Mouse (Mus musculus) T-helper 1 cell (primary cell): ENCODE results near the gene Focad.

Experiments used
- in situ Hi-C: fragments of 300-600 bp; cut with MboI, MseI; formaldehyde crosslinking; loops from one replicate; pipeline ENCODE4 v1.15.1; 2025; ENCODE audit warnings: high pct_unique_total_duplicates

Focad gene

DNA sequence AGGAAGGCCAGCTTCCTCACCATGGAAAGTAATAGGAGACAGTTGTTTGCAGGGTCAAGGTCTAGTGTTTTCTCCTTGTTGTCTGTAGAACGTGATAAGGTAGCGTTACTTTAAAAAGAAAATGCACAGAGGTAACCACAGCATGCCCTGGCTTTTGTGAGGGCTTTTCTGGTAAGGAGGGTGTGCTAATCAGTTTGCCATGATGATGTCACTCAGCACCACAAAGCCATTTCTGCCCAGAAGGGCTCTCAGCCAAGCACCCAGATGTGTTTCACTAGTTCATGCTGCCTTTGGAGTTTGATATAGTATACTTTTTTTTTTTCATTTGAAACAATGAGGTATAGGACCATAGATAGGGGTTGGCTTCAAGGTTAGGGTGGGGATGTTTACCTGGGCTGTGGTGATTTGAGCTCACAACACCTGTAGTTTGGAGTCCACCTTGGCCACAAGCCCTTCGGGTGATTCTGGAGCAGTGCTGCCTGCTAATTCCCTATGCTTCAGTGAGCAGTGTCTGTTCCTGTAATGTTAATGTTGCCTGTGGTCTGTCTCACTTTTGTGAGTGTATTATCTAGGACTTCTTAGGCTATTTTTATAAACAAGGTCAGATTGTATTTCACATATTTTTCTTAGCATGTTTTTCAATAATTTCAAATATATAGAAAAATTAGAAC lies 61.2 kb downstream of the Focad start:
- in situ Hi-C loops, result no loop called here

GRCm38 (mm10) chr4:88156961-88157360 lies 62.5 kb downstream of the Focad start:
- in situ Hi-C loops, result no loop called here

DNA sequence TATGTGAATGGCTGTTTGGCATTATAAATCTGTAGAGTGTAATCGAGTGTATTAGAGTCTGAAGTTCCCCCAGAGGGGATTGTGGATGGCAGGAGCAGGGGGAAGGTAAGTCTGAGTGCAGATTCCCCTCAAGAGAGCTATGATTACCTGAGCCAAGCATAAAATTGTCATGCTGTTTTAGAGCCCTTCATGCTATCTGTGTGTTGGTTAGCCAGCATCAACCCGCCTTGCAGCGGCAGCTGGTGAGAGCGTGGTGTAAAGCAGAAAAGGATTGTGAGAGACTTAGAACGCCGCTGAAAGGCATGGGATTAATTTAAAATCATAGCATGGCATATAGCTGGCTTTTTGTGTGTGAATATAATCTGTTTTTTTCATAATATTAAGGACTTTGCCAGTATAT lies 63.2 kb downstream of the Focad start:
- in situ Hi-C loops, result no loop called here

DNA sequence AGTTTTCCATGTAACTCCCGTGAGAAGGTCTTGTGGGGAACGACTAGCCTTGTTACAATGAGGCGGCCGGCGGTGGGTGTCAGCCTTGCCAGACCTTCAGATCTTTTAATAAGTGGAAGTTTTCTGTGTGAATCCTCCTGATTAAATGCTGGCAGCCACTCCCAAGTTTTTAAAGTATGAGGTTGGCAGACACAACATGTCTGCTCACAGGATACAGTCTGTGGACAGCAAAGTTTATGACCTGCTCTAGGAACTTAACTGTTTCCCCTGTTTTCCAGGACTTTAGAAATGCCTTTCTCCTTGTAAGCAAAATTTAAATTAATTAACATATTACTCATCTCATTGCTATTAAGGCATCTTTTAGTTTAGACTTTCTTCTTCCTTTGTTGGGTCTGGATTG lies 64.8 kb downstream of the Focad start:
- in situ Hi-C loops, result no loop called here

- in situ Hi-C loops, result no loop called here
These were observed 65.3 kb downstream of the Focad start for GRCm38 (mm10) chr4:88159700-88160099.

- in situ Hi-C loops, result no loop called here
These were observed 69.2 kb downstream of the Focad start for GRCm38 (mm10) chr4:88163511-88164247.

DNA sequence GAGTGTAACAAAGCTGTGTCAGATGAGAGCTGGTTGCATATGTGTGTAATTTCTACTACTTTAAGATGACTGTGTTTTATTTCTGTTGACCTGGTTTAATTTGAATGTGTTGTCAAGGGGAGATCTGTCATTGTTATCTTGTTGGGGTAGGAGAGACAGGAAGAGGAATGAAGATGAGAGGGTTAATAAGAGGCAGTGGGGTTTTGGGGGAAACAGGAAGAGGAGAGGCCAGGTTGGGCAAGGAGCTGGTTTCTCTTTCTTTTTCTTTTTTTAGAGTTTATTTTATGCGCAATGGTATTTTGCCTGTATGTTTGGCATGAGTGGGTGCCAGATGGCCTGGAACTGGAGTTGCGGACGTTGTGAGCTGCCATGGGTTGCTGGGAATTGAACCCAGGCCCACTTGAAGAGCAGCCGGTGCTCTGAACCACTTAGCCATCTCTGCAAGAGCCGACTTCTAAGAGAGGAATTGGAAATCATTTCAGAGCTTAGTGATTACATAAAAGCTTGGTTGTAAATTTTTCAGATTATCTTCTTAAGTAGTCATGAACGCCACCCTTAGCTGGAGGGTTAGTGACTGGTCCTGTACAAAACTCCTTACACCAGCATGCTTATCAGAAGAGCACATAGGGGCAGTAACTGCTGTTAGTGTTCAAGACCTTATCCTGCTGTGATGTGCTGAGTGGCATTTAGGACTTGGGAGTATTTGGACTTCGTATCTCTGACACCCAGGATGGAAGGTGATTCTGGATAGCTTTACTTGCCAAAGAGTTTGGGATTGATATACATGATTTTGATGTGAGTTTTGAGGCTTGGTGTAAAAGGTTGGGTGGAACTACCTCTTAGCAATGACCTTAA lies 72.8 kb downstream of the Focad start:
- in situ Hi-C loops, result no loop called here

DNA sequence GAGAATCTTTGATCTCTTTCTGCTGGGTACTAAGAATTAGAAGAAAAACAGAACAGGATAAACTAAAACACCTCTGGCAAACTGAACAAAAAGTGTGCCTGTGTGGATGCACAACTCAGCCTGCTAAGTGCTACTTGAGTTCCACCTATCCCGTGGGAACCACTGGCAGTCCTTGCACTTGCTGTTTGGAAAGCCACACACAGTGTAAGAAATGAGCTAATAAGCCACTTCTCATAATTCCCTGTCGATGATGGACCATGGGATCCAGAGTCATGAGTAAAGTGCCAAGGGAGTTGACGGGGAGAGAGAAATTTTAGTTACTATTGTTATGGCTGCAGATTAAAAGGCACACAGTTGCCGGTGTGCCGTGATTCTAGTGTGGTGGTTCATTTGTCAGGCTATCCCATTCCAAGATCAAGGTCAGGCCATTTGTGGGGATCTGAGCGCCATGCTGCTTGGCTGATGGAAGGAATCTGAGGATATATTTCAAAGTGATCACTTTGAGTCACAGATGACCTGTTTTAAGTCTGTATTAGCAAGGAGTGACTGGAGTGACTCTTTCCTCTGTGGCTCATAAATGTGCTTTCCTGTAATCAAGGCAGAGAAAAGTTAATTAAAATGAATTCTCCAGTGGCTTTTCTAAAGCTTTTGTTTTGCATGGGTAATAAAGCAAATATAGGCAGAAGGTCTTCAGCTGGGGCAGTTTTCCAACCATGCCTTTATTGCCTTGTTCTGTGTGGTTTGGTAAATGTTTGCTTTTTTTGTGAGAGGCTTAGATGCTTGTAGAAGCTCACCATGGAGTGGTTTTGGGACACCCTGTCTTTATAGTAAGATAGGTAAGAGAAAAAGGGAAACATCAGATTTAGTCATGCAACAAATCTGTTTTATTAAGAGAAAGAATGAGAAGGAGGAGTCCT lies 80.9 kb downstream of the Focad start:
- in situ Hi-C loops, result loop anchor here (10.0 kb wide), 1 partner anchor 359 kb away; no protein-coding TSS in a partner anchor

- in situ Hi-C loops, result loop anchor here (10.0 kb wide), 1 partner anchor 356 kb away; no protein-coding TSS in a partner anchor
These were observed 84.9 kb downstream of the Focad start for GRCm38 (mm10) chr4:88179296-88179695.

DNA sequence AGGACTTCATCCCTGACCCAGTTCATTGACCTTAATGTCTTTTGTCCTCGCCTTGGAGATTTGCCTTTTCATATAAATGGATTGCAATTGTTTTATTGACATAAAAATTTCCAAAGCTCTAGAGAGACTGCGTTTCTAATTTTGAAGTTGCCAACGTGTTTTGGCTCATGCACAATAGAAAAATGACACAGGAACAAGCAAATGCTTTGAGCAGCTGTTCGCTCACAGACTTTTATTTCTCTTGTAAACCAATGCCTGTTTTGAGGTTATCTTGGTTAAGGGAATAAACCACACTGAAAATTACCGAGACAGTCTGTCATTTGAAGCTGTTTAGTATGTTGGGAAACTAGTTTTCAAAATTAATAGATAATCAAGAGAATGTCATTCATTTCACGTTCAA lies 89.9 kb downstream of the Focad start:
- in situ Hi-C loops, result no loop called here

DNA sequence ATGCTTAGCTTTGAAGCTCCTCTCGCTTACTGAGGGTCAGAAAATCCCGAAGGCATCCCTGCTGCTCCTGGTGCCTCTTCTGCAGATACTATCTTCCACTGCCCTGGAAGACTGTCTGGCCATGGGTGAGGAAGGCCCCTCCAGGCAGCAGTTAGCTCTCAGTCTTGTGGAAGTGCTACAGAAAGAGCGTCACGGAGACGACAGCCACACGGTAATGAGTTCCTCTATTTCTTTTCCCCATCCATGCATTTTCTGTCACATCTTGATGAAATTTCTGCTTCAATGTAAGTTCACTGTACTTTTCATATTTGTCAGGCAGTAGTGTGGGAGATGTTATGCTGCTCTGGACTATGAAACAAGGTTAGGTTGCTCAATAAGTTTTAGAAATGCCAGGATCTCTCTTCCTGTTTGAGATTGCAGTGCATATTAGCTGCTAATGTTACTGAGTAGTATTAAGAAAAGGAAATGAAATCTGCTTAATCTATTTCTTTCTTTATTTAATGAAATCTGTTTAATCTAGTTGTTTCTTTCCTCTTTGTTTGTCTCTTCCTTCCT lies 91.5 kb downstream of the Focad start:
- in situ Hi-C loops, result no loop called here

GRCm38 (mm10) chr4:88187649-88188048 lies 93.2 kb downstream of the Focad start:
- in situ Hi-C loops, result no loop called here

GRCm38 (mm10) chr4:88189495-88189894 lies 95.1 kb downstream of the Focad start:
- in situ Hi-C loops, result no loop called here

DNA sequence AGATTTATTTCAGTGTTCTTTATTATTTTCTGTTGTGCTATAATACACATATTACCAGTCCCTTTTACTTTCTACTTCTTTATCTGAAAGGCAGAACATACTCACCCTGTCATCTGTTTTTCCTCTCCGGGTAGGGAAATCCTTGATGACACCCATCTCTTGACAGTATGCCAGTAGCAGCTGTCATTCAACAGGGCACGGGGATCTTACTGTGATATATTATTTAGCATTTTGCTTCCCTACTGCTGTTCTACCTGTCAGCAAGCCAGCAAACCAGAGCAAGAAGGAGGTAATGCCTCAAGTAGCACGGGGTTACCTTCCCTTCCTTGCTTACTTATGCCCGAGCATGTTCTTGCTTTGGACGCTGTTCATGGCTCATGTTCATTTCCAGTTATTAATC lies 99.8 kb downstream of the Focad start:
- in situ Hi-C loops, result no loop called here

- in situ Hi-C loops, result no loop called here
These were observed 101.6 kb downstream of the Focad start for GRCm38 (mm10) chr4:88195898-88196495.

- in situ Hi-C loops, result no loop called here
These were observed 102.1 kb downstream of the Focad start for GRCm38 (mm10) chr4:88196500-88196912.

GRCm38 (mm10) chr4:88197244-88197643 lies 102.8 kb downstream of the Focad start:
- in situ Hi-C loops, result no loop called here

DNA sequence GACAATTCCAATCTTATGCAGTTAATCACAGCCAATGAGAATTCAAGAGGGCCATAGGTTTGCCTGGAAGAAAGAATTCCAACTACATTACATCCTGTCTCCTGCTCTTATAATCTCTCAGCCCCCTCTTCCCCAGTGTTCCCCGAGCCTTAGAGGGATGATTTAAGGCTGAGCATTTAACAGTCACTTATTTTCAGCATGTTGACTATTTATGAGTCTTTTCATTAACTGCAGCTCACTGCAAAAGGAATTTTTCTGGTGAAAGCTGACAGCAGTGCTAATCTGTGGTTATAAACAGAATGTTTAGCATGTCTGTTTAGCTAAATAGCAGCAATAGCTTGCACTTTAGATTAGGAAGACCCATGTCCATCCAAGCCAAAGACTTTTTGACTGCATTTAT lies 104.8 kb downstream of the Focad start:
- in situ Hi-C loops, result no loop called here

DNA sequence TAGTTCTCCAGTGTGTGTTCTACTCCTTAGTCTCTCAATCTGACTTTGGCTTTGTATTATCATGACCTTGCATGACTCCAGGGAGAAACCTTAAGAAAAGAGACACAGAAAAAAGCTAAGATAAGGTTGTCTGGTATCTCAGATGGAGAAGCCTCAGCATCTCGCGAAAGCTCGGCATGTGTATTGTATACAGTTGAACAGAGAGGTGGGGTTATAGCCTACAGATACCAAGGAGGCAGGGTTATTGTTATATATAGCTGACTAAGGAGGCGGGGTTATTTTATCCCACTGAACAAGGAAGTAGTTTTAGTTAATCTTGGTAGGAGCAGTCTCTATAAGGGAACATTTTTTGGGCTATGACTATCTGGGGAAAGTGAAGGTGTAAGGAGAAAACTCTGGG lies 106.6 kb downstream of the Focad start:
- in situ Hi-C loops, result no loop called here

DNA sequence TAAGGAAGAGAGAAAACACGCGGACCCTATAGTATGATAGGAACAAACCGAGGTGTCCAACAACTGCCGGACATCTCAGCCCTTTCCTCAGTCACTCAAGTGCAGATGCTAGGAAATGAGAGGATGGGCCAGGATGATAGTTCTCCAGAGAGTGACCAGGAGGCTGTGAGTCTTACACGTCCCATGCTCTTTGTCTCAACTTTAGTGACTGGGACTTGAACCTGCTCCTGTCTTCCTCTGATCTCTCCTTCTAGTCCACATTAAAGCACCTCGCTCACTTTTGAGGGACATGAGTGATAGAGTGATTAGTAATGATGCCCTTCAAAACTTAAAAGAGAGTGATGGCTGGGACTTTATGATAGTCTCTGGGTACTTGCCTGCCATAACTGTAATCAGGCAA lies 114.2 kb downstream of the Focad start:
- in situ Hi-C loops, result no loop called here
